In the genomic region with DNA sequence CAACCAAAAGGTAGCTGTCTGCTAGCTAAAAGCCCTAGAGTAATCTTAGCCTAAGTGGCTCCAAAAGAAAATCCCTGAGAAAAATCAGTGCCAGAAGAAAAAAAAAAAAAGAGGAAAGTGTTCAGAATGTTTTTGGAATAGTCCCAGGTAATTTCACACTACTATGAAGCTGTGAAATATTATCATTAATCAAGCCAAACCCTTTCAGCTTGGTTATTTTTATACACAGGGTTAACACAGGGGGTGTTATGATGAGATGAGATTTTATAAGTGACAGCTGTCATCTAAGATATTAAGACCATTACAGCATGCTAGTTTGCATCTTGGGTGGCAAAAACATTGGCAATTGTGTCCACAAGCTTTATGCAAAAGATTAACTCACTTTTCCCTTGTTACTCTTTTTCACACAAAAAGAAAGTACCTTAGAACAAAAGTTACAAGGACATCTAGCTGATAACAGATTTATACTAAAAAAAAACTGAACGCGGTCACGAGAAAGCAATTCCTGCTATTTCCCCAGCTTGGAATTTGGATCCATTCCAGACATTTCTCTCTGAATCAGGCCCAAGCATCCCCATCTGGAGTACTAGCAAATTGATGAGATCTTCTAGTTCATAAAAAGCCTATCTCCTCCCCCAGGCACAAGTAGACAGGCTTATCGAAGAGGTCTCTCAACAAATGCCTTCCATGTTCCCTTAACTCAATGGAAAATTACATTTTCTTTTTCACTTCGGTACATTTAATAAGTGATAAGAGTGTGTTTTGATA, we compare ENCODE assay signal across 12 mouse cellular contexts.
DNase-seq lines count a peak whose midpoint lies in the region; ATAC-seq and TF ChIP-seq lines count a peak whose summit lies in the region.
"Had no signal": no experiment of that assay in that cellular context is flagged by ENCODE, and none has a peak within 500 bp of the region (broad histone marks: within the 10 kb centered on the region; RNA-seq: fewer than 3 reads in every experiment).

No protein-coding gene starts in this region.

- H3K4me1 ChIP-seq in hindbrain, postnatal 0 days (ENCODE audit: insufficient read depth, low read length), result no peaks in the 10 kb centered on the region
- no peaks in the 10 kb centered on the region for H3K4me1 ChIP-seq in hindbrain, embryonic 14.5 days (replicated peaks; ENCODE audit: control insufficient read depth, insufficient read depth, low read length)
- no peaks in the 10 kb centered on the region for H3K4me1 ChIP-seq in CH12.LX (ENCODE audit: control insufficient read depth in 1 of 2, insufficient read depth in 2 of 2)
- H3K4me1 ChIP-seq: embryonic facial prominence, embryonic 13.5 days had no signal

- TF ChIP-seq EP300 in CH12.LX (IDR thresholded peaks at IDR 0.05; ENCODE audit: low read length), result no peak

- no peak overlapping the region for H3K27ac ChIP-seq in hindbrain, postnatal 0 days
- H3K27ac ChIP-seq in hindbrain, embryonic 14.5 days, result no peak overlapping the region
- H3K27ac ChIP-seq in CH12.LX (ENCODE audit: insufficient read depth, low read depth), result no peak overlapping the region
- H3K27ac ChIP-seq: embryonic facial prominence, embryonic 13.5 days had no signal

- 50% methylated on average over 5 of the region's 5 CpGs for WGBS in hindbrain, postnatal 0 days
- 83% methylated on average over 5 of the region's 5 CpGs for WGBS in hindbrain, embryonic 14.5 days

- peak; percentile 10 to 41 for DNase-seq in cerebellum, postnatal 14 days
- DNase-seq in cerebellum, adult 18-20 months, result no peak
- peak; percentile 80 for DNase-seq in hindbrain, postnatal 0 days (ENCODE audit: low spot score)
- no peak for DNase-seq in hindbrain, embryonic 14.5 days (ENCODE audit: low spot score)
- DNase-seq in CH12.LX (ENCODE audit: extremely low read depth), result no peak
- peak; percentile 9 for DNase-seq in layer of hippocampus, adult 8-10 months (ENCODE audit: low spot score in 2 of 2)
- DNase-seq in adrenal gland, adult 18-20 months (ENCODE audit: low spot score in 2 of 2), result no peak
- DNase-seq: adrenal gland, adult 2 months; cerebellum, adult 11-12 months had no signal

- H3K79me2 ChIP-seq in CH12.LX (replicated peaks; ENCODE audit: control insufficient read depth, extremely low read depth, insufficient read depth, poor library complexity, severe bottlenecking), result no peaks in the 10 kb centered on the region

- no peak for TF ChIP-seq RAD21 in CH12.LX (IDR thresholded peaks at IDR 0.05; ENCODE audit: low read depth, low read length)

- H3K9me3 ChIP-seq in hindbrain, postnatal 0 days (ENCODE audit: low read length), result no peaks in the 10 kb centered on the region
- H3K9me3 ChIP-seq in hindbrain, embryonic 14.5 days (ENCODE audit: control insufficient read depth, low read length), result no peaks in the 10 kb centered on the region
- no peaks in the 10 kb centered on the region for H3K9me3 ChIP-seq in CH12.LX (replicated peaks; ENCODE audit: low read length)
- H3K9me3 ChIP-seq: embryonic facial prominence, embryonic 13.5 days had no signal

- no peak for TF ChIP-seq CTCF in hindbrain, postnatal 0 days (IDR thresholded peaks at IDR 0.05; ENCODE audit: low read depth)
- no peak for TF ChIP-seq CTCF in CH12.LX (conservative IDR thresholded peaks at IDR 0.05 in 1 of 2, IDR thresholded peaks at IDR 0.05 in 1 of 2; ENCODE audit: low read depth in 2 of 2, low read length in 2 of 2)

- no peak overlapping the region for H3K4me3 ChIP-seq in hindbrain, postnatal 0 days (ENCODE audit: low read length)
- H3K4me3 ChIP-seq in hindbrain, embryonic 14.5 days (replicated peaks; ENCODE audit: low read length), result no peak overlapping the region
- no peak overlapping the region for H3K4me3 ChIP-seq in CH12.LX (replicated peaks in 1 of 3; ENCODE audit: low read depth in 2 of 3, low read length in 2 of 3, poor library complexity in 1 of 3)
- H3K4me3 ChIP-seq: embryonic facial prominence, embryonic 13.5 days had no signal

- in situ Hi-C loops in CH12.LX (cut with MboI; ENCODE audit: low pct_ligation_motif_present, low pct_unique_long_range_greater_than_20kb, low sequenced_read_pairs), result no loop called here

- H3K36me3 ChIP-seq in hindbrain, postnatal 0 days (ENCODE audit: insufficient read depth, low read length), result no peaks in the 10 kb centered on the region
- no peaks in the 10 kb centered on the region for H3K36me3 ChIP-seq in hindbrain, embryonic 14.5 days (replicated peaks; ENCODE audit: control insufficient read depth, insufficient read depth)
- H3K36me3 ChIP-seq in CH12.LX (replicated peaks in 1 of 2; ENCODE audit: control insufficient read depth in 1 of 2, insufficient read depth in 1 of 2, low read length in 1 of 2), result no peaks in the 10 kb centered on the region
- H3K36me3 ChIP-seq: embryonic facial prominence, embryonic 13.5 days had no signal

- no peak for TF ChIP-seq POLR2A in CH12.LX (IDR thresholded peaks at IDR 0.05; ENCODE audit: low read depth, low read length)

- no peaks in the 10 kb centered on the region for H3K27me3 ChIP-seq in hindbrain, postnatal 0 days (ENCODE audit: insufficient read depth, low read length)
- no peaks in the 10 kb centered on the region for H3K27me3 ChIP-seq in hindbrain, embryonic 14.5 days (ENCODE audit: control insufficient read depth, insufficient read depth, low read length)
- no peaks in the 10 kb centered on the region for H3K27me3 ChIP-seq in CH12.LX (replicated peaks)
- H3K27me3 ChIP-seq: embryonic facial prominence, embryonic 13.5 days had no signal

- ATAC-seq in hindbrain, postnatal 0 days, result peak; percentile 66
- ATAC-seq in hindbrain, embryonic 14.5 days (ENCODE audit: low FRiP score), result no peak
- no peak for ATAC-seq in granulocyte monocyte progenitor cell, adult 5-6 weeks (replicated peaks; ENCODE audit: poor library complexity, severe bottlenecking)
- ATAC-seq: midbrain, embryonic 16.5 days had no signal

- dilution Hi-C loops in CH12.LX (cut with MboI; ENCODE audit: extremely low pct_ligation_motif_present, extremely low pct_unique_long_range_greater_than_20kb, low sequenced_read_pairs), result no loop called here

- H3K4me2 ChIP-seq in hindbrain, postnatal 0 days (ENCODE audit: low read depth, low read length), result no peak overlapping the region; the same call in 1 of the 2 replicates
- no peak overlapping the region for H3K4me2 ChIP-seq in hindbrain, embryonic 14.5 days (replicated peaks)
- H3K4me2 ChIP-seq in CH12.LX (ENCODE audit: insufficient read depth, low read depth, poor library complexity, severe bottlenecking), result peak overlapping the region; percentile 70; the same call in 1 of the 2 replicates
- H3K4me2 ChIP-seq: embryonic facial prominence, embryonic 13.5 days had no signal

- no peak overlapping the region for H3K9ac ChIP-seq in hindbrain, postnatal 0 days (replicated peaks; ENCODE audit: low read length)
- no peak overlapping the region for H3K9ac ChIP-seq in hindbrain, embryonic 14.5 days
- no peak overlapping the region for H3K9ac ChIP-seq in CH12.LX (ENCODE audit: insufficient read depth, low read depth)
- H3K9ac ChIP-seq: embryonic facial prominence, embryonic 13.5 days had no signal

TF ChIP-seq in CH12.LX, 34 proteins besides CTCF, POLR2A, EP300 and RAD21:
- no peak for TF ChIP-seq IRF4 (IDR thresholded peaks at IDR 0.05; ENCODE audit: low read depth, low read length)
- TF ChIP-seq CHD1 (IDR thresholded peaks at IDR 0.05; ENCODE audit: low read depth, low read length), result no peak
- no peak for TF ChIP-seq HCFC1 (IDR thresholded peaks at IDR 0.05; ENCODE audit: low read depth, low read length)
- no peak for TF ChIP-seq SMC3 (IDR thresholded peaks at IDR 0.05; ENCODE audit: low read depth, low read length)
- no peak for TF ChIP-seq GABPA (IDR thresholded peaks at IDR 0.05; ENCODE audit: insufficient replicate concordance, low read depth, low read length)
- TF ChIP-seq MEF2A (IDR thresholded peaks at IDR 0.05; ENCODE audit: borderline replicate concordance, low read depth, low read length), result no peak
- TF ChIP-seq KAT2A (IDR thresholded peaks at IDR 0.05; ENCODE audit: insufficient replicate concordance, low read length), result no peak
- TF ChIP-seq ZMIZ1 (IDR thresholded peaks at IDR 0.05; ENCODE audit: low read depth, low read length), result no peak
- TF ChIP-seq TCF12 (IDR thresholded peaks at IDR 0.05; ENCODE audit: low read depth, low read length), result no peak
- TF ChIP-seq MAZ (IDR thresholded peaks at IDR 0.05; ENCODE audit: low read depth, low read length), result no peak
- no peak for TF ChIP-seq TBP (conservative IDR thresholded peaks at IDR 0.05; ENCODE audit: low read depth, low read length)
- TF ChIP-seq NRF1 (IDR thresholded peaks at IDR 0.05; ENCODE audit: low read depth, low read length), result no peak
- no peak for TF ChIP-seq MAX (IDR thresholded peaks at IDR 0.05; ENCODE audit: low read length)
- TF ChIP-seq ZNF384 (IDR thresholded peaks at IDR 0.05; ENCODE audit: low read depth, low read length), result no peak

Comparison
In these comparisons a context has a peak if more than half of its experiments do, and no peak if none do; other contexts are left out.
1. DNase-seq: peak in cerebellum, postnatal 14 days (2 of 2), hindbrain, postnatal 0 days (single experiment) and layer of hippocampus, adult 8-10 months (2 of 2); none in cerebellum, adult 18-20 months (0 of 2), hindbrain, embryonic 14.5 days (single experiment), CH12.LX (single experiment) and adrenal gland, adult 18-20 months (0 of 2).